Mouse (Mus musculus): Measurements from ENCODE around the gene Taok2. TPM values are rescaled to one million over a fixed set of nuclear protein-coding genes. Genes with fewer than 3 reads are reported as not detected.

The Taok2 gene
- polyA plus RNA-seq, 1 experiment = 58.5 TPM

DNA sequence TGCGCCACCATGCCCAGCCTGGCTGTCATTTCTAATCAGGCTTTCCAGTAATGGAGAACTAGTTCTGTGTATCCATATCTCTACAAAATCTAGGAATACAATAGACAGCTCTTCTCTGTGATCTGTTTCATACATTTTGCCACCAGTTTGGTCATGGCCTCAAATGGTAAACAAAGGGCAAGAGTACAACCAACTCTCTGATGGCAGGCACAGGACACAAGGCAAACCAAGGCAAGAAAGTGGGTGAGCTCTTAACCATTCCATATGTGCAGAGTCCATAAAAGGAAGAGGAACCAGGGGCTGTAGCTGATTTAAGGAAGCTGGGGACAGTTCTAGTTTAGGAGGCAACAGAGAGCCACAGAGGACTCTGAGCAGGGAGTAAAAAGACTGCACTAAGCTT, 7.3 kb downstream of the Taok2 start:
- Histone ChIP-seq H3K27ac (ENCODE audit: insufficient read depth, low read depth, low read length) (peak overlapping the region; percentile 29; the same call in 1 of the 2 replicates), H3K4me3 (ENCODE audit: insufficient read depth, low read length) (no peak overlapping the region), H3K4me1 (ENCODE audit: control insufficient read depth, insufficient read depth, low read length) (peaks cover 23% of the 10 kb centered on the region)
- TF ChIP-seq CTCF (IDR thresholded peaks at IDR 0.05; ENCODE audit: low read depth, low read length) (no peak), POLR2A (IDR thresholded peaks at IDR 0.05; ENCODE audit: borderline replicate concordance, low read depth, low read length) (no peak)

DNA sequence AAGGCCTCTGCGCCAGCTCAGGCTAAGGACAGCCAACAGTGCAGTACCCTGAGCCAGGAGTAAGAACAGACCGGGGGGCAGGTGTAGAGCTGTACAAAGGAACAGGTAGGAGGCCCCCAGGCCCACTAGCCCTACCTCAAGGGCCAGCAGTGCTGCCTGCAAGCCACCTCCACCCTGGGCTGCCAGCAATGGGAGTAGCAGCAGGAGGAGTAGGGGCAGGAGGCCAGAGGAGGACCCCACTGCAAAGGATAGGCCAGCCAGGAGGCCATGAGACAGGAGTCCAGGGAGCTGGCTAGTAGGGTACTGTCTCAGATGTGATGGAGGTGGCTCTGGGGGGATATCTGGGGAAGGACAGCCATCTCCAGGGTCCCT, 14.0 kb downstream of the Taok2 start:
- no peak overlapping the region for H3K4me3 ChIP-seq (ENCODE audit: insufficient read depth, low read length)
- no peak for TF ChIP-seq POLR2A (IDR thresholded peaks at IDR 0.05; ENCODE audit: borderline replicate concordance, low read depth, low read length)
- no peak for TF ChIP-seq CTCF (IDR thresholded peaks at IDR 0.05; ENCODE audit: low read depth, low read length)
- H3K27ac ChIP-seq (ENCODE audit: insufficient read depth, low read depth, low read length) = no peak overlapping the region
- peaks cover 9% of the 10 kb centered on the region; the same call in 1 of the 2 replicates for H3K4me1 ChIP-seq (ENCODE audit: control insufficient read depth, insufficient read depth, low read length)

DNA sequence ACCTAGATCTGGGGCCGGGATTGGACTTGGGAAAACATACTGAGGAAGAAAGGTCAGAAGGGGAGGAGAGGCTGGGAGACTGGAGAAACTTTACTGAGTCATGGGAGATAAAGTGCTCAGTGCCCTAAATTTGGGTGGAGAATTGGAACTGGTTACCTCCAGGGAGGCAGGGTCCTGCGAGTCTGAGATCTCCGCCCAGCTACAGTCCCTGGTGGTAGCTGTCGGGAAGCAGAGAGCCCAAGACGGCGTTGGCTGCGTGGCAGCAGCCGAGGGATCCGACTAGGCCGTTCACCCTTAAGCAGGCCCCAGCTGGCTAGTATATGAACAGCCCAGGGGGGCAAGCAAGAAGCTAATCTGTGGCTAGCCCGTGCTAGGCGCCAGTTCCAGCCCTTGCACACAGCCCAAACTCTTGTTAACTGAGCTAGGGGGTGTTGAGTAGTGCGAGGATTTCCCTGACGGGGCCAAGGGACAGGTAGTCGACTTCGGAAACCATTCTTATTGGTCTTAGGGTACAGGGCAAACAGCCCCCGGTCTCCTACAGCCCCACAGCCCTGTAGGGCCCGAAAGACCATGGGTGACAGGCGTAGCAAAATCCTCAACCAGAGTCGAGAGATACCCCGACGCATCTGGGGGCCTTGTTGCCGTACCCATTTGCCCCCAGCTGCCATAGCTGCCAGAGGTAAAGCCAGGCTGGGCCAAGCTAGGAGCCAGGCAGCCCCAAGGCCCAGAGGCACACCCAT, 14.6 kb downstream of the Taok2 start:
- peaks cover 9% of the 10 kb centered on the region; the same call in 1 of the 2 replicates for H3K4me1 ChIP-seq (ENCODE audit: control insufficient read depth, insufficient read depth, low read length)
- TF ChIP-seq POLR2A (IDR thresholded peaks at IDR 0.05; ENCODE audit: borderline replicate concordance, low read depth, low read length) (no peak), CTCF (IDR thresholded peaks at IDR 0.05; ENCODE audit: low read depth, low read length) (no peak)
- H3K4me3 ChIP-seq (ENCODE audit: insufficient read depth, low read length) = no peak overlapping the region
- H3K27ac ChIP-seq (ENCODE audit: insufficient read depth, low read depth, low read length) = no peak overlapping the region

DNA sequence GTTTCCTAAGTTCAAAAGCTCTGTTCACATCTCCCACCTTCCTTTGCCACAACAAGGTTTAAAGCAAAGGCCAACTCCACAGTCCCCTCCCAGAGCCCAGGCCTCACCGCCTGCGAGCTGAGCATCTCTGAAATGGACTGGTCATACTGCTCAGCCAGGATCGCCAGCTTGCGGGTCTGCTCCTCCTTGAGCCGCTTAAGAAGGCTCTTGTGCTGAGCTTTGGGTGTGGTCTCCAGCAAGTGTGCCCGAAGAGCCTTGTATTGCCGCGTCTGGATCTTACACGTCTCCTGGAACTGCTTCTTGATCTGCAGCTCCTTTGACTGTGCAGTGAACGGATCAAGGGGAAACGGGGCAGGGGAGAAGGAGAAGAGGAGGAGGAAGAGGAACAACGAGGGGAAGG, 16.5 kb downstream of the Taok2 start:
- peaks cover 15% of the 10 kb centered on the region for H3K4me1 ChIP-seq (ENCODE audit: control insufficient read depth, insufficient read depth, low read length)

DNA sequence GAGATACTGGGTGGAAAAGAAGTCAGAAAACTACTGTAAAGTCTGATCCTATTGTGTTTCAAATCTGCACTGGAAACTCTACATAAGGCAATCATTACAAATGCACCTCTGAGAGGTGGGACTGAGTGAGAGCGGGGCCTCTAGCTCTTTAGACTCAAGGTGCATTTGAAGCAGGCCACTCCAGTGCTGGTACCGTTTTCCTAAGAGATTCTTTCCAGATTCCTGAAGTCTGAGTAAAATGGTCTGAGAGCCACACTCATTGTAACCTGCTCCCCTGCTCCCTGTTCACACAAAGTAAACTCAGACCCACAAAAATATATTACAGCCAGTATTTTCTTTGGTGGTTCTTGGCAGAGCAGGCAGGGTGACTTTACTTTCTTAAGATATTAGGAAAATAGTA, 17.0 kb downstream of the Taok2 start:
- no peak overlapping the region for H3K4me3 ChIP-seq (ENCODE audit: insufficient read depth, low read length)
- TF ChIP-seq CTCF (IDR thresholded peaks at IDR 0.05; ENCODE audit: low read depth, low read length) (no peak), POLR2A (IDR thresholded peaks at IDR 0.05; ENCODE audit: borderline replicate concordance, low read depth, low read length) (no peak)

More for the DNA sequence above, 16.5 kb downstream of the Taok2 start:
- TF ChIP-seq CTCF (IDR thresholded peaks at IDR 0.05; ENCODE audit: low read depth, low read length) (no peak), POLR2A (IDR thresholded peaks at IDR 0.05; ENCODE audit: borderline replicate concordance, low read depth, low read length) (no peak)
- no peak overlapping the region for H3K27ac ChIP-seq (ENCODE audit: insufficient read depth, low read depth, low read length)
- no peak overlapping the region for H3K4me3 ChIP-seq (ENCODE audit: insufficient read depth, low read length)

DNA sequence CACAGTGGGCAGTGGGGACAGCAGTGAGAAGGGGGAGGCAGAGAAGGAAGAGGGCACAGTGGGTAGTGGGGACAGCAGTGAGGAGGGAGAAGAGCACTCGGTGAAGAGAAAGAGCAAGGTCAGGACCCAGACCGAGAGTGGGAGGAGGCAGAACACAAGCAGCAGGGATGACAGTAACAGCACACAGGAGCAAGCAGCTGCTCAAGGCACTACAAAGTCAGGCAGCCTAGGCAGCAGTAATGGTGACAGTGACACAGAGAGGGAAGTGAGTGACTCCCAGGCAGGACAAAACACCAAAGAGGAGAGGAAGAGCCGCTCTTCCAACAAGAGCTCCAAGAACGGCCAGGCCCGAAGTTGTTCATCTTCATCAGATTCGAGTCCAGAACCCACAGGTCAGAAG, 20.7 kb downstream of the Taok2 start:
- H3K4me3 ChIP-seq (ENCODE audit: insufficient read depth, low read length) = 0 out of 2 replicates have a peak overlapping the region, but pooled peaks have one; percentile 83
- TF ChIP-seq CTCF (IDR thresholded peaks at IDR 0.05; ENCODE audit: low read depth, low read length) (no peak), POLR2A (IDR thresholded peaks at IDR 0.05; ENCODE audit: borderline replicate concordance, low read depth, low read length) (no peak)

More for the DNA sequence above, 17.0 kb downstream of the Taok2 start:
- Histone ChIP-seq H3K4me1 (ENCODE audit: control insufficient read depth, insufficient read depth, low read length) (peaks cover 17% of the 10 kb centered on the region), H3K27ac (ENCODE audit: insufficient read depth, low read depth, low read length) (no peak overlapping the region)

DNA sequence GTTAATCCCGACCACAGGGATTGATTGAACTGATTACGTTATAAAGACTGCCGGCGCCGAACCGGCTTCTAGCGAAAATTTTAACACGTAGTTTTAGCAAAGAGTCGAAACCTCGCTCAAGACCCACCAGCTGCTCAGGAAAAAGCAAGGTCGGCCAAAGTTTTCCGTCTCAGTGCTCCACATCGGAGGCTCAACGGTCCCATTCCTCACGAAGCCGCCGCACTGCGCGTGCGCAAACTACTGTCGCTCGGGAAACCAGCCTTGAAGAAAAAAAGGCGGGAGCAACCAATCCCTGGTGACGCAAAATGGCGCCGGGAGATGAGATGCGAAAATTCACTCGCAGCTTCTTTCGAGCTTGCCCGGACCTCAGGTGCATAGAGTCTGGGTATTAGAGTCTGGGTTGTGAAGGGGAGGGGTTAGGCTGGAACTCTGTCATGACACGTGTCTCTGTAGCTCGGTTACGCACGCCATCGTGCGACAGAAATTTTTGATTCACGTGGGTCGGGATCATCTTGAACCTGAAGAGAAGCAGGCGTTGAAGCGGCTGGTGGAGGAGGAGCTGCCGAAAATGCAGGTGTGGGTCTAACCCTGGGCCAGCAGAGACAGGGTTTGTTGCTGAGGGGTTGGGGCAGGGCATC, 22.2 kb downstream of the Taok2 start, which contains the start of gene Ino80e:
TSS of gene Ino80e (minus strand) at position 231 of the 638 bp plus-strand sequence.
- TF ChIP-seq POLR2A (IDR thresholded peaks at IDR 0.05; ENCODE audit: borderline replicate concordance, low read depth, low read length) (no peak), CTCF (IDR thresholded peaks at IDR 0.05; ENCODE audit: low read depth, low read length) (no peak)
- H3K27ac ChIP-seq (ENCODE audit: insufficient read depth, low read depth, low read length) = peak within 1 kb of the TSS; percentile 64
- H3K4me3 ChIP-seq (ENCODE audit: insufficient read depth, low read length) = peak within 1 kb of the TSS; percentile 83
- H3K4me1 ChIP-seq (ENCODE audit: control insufficient read depth, insufficient read depth, low read length) = peaks cover 8% of the 10 kb centered on the region

More for the DNA sequence above, 20.7 kb downstream of the Taok2 start:
- H3K4me1 ChIP-seq (ENCODE audit: control insufficient read depth, insufficient read depth, low read length) = peaks cover 14% of the 10 kb centered on the region
- no peak overlapping the region for H3K27ac ChIP-seq (ENCODE audit: insufficient read depth, low read depth, low read length)

DNA sequence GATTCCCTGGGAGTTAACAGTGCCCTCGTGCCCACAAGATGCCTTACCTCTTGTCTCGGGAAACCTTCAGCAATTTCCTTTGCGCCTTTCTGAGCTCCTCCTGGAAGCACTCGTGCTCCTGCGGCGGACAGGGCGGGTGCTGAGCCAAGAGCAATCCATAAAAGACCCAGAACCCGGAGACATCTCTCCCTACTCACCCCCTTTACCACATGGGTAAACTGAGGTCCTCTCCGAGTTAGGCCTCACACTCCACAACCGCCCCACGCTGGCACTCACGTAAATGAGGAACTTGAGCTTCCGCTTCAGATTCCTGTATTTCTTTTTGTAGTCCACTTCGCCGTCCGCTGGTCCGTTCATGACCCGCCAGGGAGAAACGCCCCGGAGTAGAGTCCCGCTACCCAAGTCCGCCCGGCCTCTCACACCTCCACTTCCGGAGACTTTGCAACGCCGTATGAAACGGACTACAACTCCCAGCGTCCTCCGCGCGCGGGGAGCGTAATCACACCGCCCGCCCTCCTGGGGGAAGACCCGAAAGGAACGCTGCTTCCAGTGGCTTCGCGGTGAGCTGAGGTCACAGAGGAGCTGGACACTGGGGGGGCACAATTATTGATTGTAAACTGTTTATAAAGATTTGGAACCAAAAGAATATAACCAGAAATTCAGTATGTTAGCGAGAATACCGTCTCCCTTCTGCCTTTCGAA, 22.9 kb downstream of the Taok2 start, which contains the start of gene Hirip3:
TSS of gene Hirip3 (plus strand) at position 544 of the 702 bp plus-strand sequence.
- Histone ChIP-seq H3K4me1 (ENCODE audit: control insufficient read depth, insufficient read depth, low read length) (peaks cover 8% of the 10 kb centered on the region), H3K4me3 (ENCODE audit: insufficient read depth, low read length) (peak within 1 kb of the TSS; percentile 83), H3K27ac (ENCODE audit: insufficient read depth, low read depth, low read length) (peak within 1 kb of the TSS; percentile 64)
- TF ChIP-seq CTCF (IDR thresholded peaks at IDR 0.05; ENCODE audit: low read depth, low read length) = no peak

DNA sequence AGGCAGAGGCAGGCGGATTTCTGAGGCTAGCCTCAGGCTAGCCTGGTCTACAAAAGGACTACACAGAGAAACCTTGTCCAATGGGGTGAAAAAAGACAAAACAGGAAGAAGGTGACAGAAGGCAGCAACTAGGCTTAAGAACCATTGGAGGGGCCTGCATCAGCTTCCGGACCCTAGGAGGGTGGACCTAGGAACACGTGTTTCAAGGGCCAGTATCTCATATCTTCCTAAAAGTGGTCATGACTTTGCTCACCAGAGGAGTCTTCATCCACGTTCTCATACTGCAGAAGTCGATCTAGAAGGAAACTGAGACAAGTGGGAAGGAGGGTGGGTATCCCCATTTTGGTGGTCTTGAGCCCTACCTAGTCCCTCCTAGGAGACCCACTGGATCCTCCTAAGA, 23.5 kb downstream of the Taok2 start:
- peak overlapping the region; percentile 83 for H3K4me3 ChIP-seq (ENCODE audit: insufficient read depth, low read length)
- peak overlapping the region; percentile 64 for H3K27ac ChIP-seq (ENCODE audit: insufficient read depth, low read depth, low read length)
- peaks cover 8% of the 10 kb centered on the region for H3K4me1 ChIP-seq (ENCODE audit: control insufficient read depth, insufficient read depth, low read length)
- TF ChIP-seq POLR2A (IDR thresholded peaks at IDR 0.05; ENCODE audit: borderline replicate concordance, low read depth, low read length) (no peak), CTCF (IDR thresholded peaks at IDR 0.05; ENCODE audit: low read depth, low read length) (no peak)

Measured in bone marrow macrophage, adult 2 months (primary cell).